Mouse (Mus musculus) CD4-positive, CD25-positive, alpha-beta regulatory T cell, adult 2 months (primary cell): ENCODE data around the gene Homer1.

Experiments
- DNase-seq: peaks from one replicate; pipeline ENCODE4 v3.0.0-alpha.2; 2012; ENCODE audit warnings: low read depth, low spot score

The Homer1 gene

DNA sequence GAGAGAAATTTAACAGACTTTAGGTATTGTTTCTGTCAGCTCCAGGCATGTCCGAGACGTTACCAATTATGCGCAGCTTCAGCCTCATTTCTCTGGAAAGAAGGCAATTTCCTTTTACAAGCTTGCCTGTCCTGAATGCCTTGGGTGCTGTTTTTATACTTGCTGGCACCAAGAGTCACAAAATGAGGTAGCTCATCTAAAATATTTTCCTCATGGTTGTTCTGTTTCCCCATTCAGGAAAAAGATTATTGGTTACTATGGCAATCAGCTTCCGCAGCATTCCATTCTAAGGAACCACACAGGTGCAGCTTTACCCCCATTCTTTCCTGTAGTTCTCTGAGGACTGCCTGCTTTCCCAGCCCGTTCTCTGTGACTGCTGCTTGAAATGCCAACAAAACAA, at the start of gene Homer1:
Gene Homer1, plus strand, starts transcription at position 320 of the 400 bp plus-strand sequence.
- no peak for DNase-seq

DNA sequence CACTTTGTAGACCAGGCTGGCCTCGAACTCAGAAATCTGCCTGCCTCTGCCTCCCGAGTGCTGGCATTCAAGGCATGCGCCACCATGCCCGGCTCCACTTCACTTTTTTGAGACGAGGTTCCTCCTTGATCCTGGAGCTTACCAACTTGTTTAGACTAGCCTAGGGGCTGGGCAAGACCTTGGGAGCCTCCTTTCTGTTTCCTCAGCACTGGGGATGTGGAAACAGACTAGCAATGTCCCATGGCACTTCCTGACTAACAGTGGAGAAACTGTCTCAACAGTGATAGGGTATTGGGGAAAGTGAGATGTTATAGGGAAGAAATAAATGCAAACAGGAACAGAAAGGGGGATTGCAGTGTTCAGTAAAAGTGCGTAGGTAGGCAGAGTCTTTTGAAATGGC, 47.7 kb upstream of the Homer1 start:
- no peak for DNase-seq

DNA sequence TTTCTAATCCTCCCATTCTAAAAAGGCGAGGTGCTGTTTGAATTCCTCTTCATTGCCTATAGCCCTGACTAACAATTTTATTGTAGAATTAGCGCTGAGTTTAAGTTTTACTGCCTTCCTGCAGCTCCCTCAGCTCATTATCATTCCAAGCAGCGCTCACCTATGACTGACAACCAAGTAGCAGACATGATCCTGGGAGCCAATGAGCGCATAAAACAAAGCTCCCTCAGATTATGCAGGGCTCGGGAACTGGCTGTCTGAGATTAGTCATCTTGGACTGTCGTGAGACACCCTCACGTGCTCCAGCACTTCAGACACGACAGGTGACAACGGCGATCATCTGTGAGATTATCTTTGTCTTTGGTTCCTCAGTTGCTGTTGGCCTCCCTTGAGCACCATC, 47.3 kb upstream of the Homer1 start:
- DNase-seq: no peak

DNA sequence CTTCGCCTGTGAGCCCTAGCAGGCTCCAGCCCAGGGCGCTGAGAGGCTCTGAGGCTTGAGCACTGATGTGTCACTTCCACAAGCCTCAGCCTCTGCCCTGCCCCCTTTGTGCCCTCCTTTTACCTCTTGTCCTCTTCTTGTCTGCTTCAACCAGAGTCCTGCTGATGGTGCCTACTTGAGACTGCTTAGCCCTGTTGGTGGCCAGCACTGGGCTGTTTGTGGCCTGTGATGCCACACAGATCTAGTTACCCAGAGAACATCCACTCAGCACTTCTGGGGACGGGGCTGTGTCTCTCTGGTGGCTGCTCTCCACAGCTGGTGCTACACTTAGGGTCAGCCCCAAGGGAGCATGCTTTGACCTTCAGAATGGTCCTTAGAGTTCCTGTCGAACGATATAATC, 46.5 kb upstream of the Homer1 start:
- DNase-seq: no peak

GRCm38 (mm10) chr13:93267151-93267550, 32.3 kb upstream of the Homer1 start:
- DNase-seq: no peak

DNA sequence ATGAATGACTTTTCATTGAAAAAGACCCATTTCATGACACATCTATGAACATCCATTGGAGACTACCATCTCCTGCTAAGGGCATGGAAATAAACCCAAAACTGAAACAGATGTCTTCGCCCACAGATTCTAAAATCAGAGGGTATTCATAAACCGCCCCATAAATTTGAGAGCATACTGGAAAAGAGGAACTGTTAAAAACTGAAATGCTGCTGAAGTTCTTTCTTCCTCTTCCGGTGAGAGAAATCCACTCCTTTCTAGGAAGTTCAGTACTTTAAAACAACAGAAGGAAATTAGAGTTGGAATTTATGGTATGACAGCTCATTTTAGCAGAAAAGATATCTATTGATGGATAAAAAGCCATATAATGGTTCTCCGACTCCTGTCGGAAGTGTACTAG, 1.1 kb downstream of the Homer1 start:
- DNase-seq: no peak

DNA sequence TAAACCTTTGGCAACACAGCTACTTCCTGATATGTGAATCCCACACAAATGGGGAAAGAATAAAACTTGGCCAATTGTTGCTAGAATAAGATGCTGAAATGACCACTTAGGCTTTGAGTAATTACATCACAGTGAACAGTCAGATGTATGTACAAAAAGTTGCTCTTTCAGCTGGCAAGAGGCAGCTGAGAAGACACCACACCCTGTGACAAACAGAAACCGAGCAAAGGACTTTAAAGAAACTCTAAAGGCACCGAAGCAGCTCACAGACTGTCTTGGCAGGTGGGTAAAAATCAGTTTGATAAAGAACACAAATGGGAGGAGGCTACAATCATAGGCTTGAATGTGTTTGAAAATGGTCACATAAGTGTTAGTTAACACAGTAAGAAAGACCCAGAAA, 1.6 kb downstream of the Homer1 start:
- peak; percentile 19 for DNase-seq

DNA sequence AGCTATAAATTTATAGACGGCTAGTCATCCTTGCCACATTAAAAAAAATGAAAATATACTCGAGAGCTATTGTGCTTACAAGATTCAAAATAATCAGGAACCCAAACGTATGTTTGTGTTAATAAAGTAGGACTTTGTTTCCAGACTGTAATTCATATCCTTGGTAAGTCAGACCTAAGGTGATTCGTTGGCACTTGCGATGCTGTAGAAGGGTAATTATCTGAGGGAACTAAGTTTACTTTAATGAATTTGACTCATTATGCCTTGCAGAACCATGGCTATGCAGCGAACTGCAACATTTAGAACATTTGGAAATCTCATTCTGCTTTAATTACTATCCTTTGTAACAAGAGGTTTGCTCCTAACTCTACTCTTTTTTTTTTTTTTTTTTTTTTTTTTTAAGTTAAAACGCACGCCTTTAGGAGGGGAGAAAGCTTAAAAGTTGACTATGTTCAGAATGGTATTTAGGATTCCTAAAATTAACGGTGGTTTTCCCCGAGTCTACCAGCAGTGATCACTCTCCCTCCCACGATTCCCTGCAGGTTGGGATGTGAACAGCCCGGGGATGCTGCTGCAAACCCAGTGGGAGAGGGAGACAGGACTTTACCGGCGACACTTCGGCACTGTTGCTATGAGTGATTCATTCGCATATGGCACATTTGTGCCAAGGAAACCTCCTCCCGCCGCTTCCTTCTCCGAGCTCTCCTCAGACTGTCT, 3.6 kb downstream of the Homer1 start:
- peak; percentile 26 for DNase-seq

DNA sequence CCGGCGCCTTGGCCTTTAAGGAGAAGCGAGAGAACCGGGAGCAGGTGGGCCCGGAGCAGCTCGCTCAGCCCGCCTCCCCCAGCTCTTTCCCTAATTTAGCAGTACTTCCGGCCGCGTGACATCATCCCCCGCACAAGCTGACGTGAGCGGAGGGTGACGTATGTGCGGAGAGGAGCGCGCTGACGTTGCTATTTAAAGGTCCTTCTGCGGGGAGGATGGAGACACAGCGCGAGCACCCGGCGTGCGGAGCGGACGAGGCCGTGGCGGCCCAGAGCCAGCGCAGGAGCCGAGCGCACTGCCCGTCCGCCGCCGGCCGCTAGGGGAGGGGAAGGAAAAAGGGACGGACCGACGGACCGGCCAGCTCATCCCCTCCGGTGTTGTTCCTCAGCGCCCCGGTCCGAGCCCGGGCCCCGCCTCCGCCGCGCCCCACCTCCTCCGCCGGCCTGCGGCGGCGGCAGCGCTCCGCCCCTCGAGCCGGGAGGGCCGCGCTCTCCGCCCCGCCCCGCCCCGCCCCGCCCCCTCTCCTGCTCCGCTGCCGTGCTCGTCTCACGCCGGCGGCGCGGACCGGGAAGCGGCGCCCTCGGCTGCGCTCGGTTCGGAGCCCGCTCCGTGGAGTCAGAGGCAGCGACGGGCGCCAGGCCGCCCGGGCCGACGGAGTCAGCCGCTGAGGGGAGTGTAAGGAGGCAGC, 4.3 kb downstream of the Homer1 start:
- peak; percentile 99 for DNase-seq

DNA sequence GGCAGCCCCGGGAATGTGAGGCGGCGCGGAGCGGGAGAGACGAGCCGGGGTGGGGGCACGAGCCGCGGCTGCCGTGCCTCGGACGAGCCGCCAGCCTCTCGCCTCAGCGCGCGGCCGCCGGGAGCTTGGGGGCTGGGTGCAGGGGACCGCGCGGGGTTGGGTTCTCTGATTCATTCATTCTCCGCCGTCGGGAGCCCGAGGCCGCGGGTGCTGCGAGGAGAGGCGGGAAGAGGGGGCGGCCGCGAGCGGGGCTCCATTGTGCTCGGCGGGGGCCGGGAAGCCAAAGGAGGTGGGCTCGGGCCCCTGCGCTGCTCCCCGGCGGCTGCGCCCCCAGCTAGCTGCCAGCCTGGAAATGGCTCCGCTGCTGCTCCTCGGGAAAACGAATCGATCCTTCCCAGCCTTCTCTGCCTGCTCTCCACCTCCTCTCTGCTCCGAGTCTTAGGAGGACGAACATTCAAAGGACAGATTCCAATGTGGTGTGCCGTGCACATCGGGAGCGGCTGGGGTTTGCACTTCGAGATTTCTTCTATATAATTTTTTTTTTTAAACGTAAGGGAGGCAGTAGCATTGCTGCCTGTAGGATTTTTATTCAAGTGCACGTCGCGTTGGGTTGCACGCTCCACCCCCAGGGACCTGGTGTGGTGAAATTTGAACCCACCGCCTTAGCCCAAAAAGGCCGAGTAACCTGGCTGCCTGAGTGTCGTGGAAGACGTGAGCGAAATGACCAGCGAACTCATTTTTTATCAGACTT, 5.0 kb downstream of the Homer1 start:
- peak; percentile 52 for DNase-seq

DNA sequence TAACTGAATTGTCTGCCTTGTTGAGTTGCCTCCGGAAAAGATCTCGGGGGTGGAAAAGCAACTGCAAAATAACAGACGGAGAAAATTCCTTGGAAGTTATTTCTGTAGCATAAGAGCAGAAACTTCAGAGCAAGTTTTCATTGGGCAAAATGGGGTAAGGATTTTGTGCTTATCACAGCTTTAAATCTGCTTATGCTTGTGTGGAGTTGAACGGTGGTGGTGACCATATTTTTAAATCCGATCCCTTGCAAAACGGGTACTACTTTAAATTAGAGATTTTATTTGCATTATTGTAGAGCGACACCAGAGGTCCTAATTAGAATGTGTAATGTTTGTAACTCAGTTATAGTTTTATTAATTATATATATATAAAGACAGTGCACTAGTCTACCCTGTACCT, 5.7 kb downstream of the Homer1 start:
- DNase-seq: peak; percentile 11

DNA sequence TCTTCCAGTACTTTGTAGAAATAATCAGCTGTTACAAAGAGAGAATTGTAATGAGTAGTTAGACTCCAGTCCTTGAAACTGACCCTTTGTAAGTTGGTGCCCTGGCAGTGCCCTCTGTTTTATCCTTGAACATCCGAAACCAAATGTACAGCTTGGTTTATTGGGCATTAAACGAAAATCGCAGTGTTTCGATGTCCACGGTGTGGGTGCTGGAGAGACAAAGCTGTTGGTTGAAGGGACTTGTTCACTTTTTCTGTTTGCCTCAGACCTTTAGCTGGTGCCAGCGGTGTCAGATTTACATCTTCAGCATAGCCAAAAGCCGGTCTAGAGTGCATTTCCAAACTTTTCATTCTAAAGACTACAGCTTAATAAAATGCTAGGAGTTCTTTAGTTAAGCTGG, 6.2 kb downstream of the Homer1 start:
- peak; percentile 11 for DNase-seq

DNA sequence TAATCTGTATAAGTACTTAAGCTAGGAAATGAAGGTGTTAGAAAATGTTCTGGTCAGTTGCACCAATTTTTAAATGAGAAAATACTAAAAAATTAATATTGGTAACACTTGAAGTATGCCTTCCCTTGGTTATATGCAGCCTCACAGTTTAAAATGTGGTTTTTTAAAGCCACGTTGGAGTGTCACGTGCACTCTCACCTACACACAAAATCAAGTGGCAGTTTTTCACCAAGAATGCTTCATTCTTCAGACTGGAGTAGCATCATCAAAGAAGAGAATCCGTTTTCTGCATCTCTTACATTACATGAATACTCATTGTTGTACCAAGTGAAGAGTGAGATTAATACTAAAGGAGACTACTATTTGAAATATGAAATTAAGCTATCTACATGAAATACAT, 7.1 kb downstream of the Homer1 start:
- no peak for DNase-seq

- DNase-seq: no peak
Observed at GRCm38 (mm10) chr13:93307700-93308099, 8.3 kb downstream of the Homer1 start.

GRCm38 (mm10) chr13:93309295-93309694, 9.9 kb downstream of the Homer1 start:
- DNase-seq: no peak

GRCm38 (mm10) chr13:93312518-93312917, 13.1 kb downstream of the Homer1 start:
- DNase-seq: no peak

DNA sequence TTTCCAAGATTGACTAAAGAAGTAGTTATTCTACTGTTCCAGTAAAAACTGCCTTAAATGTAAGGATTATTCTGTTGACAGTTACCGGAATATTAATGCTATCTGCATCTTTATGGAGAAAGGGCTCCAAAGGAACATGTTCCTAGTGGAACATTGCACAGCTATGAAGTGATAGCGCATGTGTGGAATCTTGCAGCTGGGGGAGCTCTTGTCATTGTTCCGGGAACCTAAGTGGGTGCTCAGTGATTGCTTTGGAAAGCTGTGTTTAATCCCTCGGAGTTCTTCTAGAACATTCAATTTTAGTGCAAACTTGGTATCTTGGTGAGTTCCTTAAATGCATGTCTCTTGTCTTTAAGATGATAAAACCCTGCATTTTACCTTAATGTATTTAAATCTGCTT, 14.9 kb downstream of the Homer1 start:
- no peak for DNase-seq

GRCm38 (mm10) chr13:93320089-93320488, 20.7 kb downstream of the Homer1 start:
- no peak for DNase-seq

DNA sequence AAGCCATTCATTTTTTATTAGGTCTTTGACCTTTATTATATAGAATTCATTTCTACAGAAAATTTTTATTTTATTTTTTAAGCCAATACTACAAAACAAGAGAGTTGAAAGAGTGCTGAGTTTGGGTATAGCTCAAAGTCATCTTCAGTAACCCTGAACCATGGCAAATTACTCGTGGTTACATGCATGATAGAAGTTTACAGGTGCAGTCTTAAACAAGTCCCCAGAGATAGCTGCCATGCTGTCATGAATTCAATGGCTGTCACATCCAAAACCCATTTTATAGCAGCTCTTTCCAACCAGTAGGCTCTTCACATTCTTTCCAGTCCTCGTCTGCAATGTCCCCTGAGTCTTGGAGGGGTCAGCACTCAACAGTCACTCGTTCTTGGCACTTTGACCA, 26.9 kb downstream of the Homer1 start:
- no peak for DNase-seq

- DNase-seq: no peak
Observed at GRCm38 (mm10) chr13:93331721-93332120, 32.3 kb downstream of the Homer1 start.

DNA sequence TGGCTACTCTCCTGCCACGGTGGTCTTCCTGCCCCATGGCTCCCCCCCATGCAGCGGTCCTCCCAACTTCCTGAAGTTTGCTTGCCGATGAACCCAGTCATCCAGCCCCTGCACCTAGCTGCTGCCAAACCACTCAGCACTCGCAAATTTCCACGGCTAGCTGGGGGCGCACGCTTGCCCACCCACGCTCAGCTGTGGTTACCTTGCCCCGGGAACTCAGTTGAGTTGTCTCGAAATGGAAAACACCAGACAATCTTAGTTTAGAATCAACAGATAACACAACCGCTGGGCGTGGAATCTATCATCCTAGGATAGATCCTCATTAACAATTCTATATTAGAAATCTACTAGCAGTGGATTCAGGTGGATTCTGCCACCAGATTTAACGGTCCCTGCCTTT, 33.1 kb downstream of the Homer1 start:
- peak; percentile 60 for DNase-seq

- no peak for DNase-seq
Observed at GRCm38 (mm10) chr13:93335337-93335736, 35.9 kb downstream of the Homer1 start.

DNA sequence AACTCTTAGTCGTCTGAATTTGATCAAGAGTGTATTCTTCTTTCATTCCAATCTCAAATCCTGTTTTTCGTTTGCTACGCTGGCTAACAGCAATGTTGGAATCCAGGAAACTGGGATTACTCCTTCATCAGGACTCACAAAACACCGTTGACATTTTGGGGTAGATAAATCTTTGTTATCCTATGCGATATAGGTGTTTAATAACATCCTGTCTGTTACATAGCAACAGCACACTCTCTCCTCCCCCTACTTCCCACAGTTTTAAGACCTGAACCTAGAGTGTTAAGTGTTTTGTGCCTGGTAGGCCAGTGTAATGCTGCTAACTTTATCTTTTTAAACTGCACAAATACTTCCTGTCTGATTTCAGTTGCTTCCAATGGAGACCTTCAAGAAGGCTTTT, 39.0 kb downstream of the Homer1 start:
- peak; percentile 64 for DNase-seq
